Mouse (Mus musculus): ENCODE results near the gene Clca2. TPM values are rescaled to one million over a fixed set of nuclear protein-coding genes. Genes with fewer than 3 reads are reported as not detected.
A peak's percentile ranks its signal among the peaks of the same experiment; 100 is the strongest.

The Clca2 gene
- total RNA-seq (2021), result under 1 TPM; 0.05 to 0.28 TPM

GRCm38 (mm10) chr3:145099291-145099690, at the start of gene Clca2:
Gene Clca2 (minus strand): TSS chr3:145099443.
- DNase-seq (ENCODE audit: low spot score), result no peak
- intact Hi-C loops (cut with DNase I), result no loop called here

GRCm38 (mm10) chr3:145147952-145148351, 48.7 kb upstream of the Clca2 start:
- intact Hi-C loops (cut with DNase I), result no loop called here
- DNase-seq (ENCODE audit: low spot score), result no peak

DNA sequence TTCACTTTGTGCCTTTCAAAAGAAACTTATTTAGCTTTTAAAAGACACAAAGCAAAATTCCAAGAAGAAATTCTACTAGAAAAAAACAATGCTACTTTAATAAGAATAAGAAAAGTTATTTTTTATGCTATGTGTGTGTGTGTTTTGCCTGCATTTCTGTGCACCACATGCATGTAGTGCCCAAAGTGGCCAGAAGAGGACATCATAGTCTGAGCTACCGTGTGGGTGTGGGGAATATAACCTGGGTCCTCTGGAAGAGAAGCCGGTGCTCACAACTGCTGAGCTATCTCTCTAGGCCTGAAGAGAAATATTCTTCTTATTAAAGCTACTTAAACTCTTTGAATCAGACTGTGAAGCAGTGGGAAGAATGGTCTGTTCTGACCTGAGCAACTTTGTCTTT, 48.2 kb upstream of the Clca2 start:
- no peak for DNase-seq (ENCODE audit: low spot score)
- intact Hi-C loops (cut with DNase I), result no loop called here

DNA sequence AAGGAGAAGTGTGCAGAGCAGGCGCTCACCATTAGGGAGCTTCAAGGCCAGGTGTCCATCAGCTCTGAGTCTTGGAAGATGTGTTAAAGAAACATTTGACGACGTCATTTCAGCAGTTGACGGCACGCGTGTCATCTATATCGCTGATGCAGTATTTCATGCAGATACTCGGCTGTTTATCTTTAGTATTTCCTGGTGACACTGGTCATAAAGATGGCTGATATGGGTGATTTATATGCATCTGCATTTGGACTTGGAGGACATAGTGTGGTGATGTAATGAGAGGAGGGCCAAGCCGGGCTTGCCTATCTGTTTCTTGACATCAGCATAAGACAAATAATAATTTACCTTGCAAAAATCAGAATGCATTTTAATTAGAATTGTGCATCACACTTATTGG, 47.6 kb upstream of the Clca2 start:
- no peak for DNase-seq (ENCODE audit: low spot score)
- intact Hi-C loops (cut with DNase I), result no loop called here

GRCm38 (mm10) chr3:145143856-145144255, 44.6 kb upstream of the Clca2 start:
- intact Hi-C loops (cut with DNase I), result no loop called here
- no peak for DNase-seq (ENCODE audit: low spot score)

GRCm38 (mm10) chr3:145142925-145143324, 43.7 kb upstream of the Clca2 start:
- no peak for DNase-seq (ENCODE audit: low spot score)
- intact Hi-C loops (cut with DNase I), result no loop called here

GRCm38 (mm10) chr3:145140236-145140635, 41.0 kb upstream of the Clca2 start:
- DNase-seq (ENCODE audit: low spot score), result no peak
- intact Hi-C loops (cut with DNase I), result no loop called here

- intact Hi-C loops (cut with DNase I), result loop anchor here (10.0 kb wide), 1 partner anchor 307 kb away; no protein-coding TSS in a partner anchor
- DNase-seq (ENCODE audit: low spot score), result no peak
Observed at GRCm38 (mm10) chr3:145131210-145131868, 32.1 kb upstream of the Clca2 start.

DNA sequence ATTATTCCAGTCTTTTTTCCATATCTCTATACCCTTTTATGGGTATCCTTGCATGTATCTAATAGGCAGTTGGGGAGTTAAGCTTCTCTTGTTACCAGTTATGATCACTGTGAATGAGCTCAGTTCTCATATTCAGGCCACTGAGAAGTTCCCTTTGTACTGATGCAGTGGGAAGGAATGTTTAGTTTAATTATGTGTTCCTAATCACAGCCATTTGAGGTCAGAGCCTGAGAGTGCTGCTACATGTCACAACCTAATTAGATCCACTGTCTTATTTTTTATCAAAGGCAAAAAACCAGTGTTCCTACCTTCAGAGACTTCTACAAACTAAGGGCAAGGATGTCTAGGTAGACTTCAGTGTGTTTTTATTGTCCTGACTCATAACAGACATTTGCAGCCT, 30.1 kb upstream of the Clca2 start:
- DNase-seq (ENCODE audit: low spot score), result no peak
- intact Hi-C loops (cut with DNase I), result loop anchor here (5.0 to 10.0 kb wide), 2 partner anchors 102 to 795 kb away; partner anchors contain the start of gene Bcl10

- intact Hi-C loops (cut with DNase I), result loop anchor here (5.0 to 10.0 kb wide), 2 partner anchors 99 to 798 kb away; partner anchors contain the start of gene Bcl10
- DNase-seq (ENCODE audit: low spot score), result no peak
Observed at GRCm38 (mm10) chr3:145126618-145127017, 27.4 kb upstream of the Clca2 start.

DNA sequence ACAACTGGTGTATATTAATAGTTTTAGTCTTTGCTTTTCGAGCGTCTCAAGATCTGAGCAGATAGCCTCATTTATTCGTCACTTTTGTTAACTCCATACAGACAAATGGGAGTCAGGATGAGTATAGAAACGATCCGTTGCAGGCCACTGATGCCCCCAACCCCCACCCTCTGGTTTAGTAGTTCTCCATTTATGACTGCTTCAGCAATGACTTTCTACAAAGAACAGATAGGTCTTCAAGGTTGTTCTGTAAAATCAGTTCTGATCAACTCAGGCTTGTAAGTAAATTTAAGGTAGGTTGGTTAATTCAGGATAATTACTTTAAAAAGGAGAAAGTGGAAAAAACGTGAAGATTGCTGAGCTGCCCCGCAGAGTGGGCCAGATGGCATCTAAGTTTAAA, 20.2 kb upstream of the Clca2 start:
- intact Hi-C loops (cut with DNase I), result no loop called here
- no peak for DNase-seq (ENCODE audit: low spot score)

GRCm38 (mm10) chr3:145119002-145119358, 19.7 kb upstream of the Clca2 start:
- DNase-seq (ENCODE audit: low spot score), result no peak
- intact Hi-C loops (cut with DNase I), result no loop called here

DNA sequence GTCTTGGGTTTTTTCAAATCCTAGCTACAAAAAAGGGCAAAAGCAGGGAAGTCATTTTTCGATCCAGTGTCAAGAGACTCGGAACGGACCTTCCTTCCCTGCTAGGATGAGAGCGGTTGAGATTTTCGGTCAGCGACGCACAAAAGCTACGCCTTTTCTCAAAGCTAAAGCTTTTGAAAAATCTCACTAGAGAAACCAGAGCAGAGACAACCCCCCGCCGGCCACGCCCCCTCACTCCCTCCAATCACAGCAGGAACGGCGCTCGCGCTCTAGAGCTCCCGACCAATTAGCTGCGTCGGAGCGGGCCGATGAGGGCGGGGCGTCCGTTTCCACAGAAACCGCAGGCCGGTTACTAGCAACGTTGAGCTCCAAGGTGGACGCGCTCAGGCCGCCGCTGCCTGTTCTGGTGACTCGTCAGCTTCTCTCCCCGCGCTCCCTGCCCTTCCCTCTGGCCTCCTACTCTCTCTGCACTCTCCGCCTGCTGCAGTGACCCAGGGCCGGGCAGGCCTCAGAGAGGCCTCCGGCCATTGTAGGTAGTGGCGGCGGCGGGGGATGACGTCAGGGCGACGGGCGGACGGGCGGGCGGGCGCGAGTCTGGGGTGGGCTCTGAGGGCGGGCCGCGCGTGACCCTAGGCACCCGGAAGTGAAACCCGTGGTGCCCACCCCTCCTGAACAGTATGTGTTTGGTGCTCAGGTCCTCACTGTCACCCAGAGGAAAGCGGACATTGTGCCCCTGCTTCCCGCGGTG, 19.2 kb upstream of the Clca2 start, which contains the start of gene Odf2l:
Gene Odf2l, plus strand, starts transcription at position 335 of the 748 bp plus-strand sequence.
- peak; percentile 95 for DNase-seq (ENCODE audit: low spot score)
- intact Hi-C loops (cut with DNase I), result no loop called here

GRCm38 (mm10) chr3:145117637-145118036, 18.4 kb upstream of the Clca2 start:
- intact Hi-C loops (cut with DNase I), result no loop called here
- DNase-seq (ENCODE audit: low spot score), result no peak

DNA sequence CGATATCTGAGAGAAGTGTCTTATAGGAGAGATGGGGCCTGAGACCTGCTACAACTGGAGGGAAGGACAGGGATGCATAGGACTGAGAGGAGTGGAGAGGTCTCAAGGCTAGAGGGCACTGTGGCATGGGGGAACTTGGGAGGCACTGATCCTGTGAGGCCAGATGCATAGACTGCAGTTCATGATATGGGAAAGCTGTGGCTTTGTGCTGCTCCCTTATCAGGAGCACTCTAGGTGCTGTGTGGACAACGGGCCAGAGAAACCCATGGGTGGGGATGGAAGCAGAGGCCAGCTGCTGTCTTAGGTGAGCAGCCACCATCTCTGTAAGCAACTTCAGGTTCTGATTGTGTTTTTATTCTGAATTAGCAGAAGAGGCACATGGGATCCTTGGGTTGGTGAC, 15.9 kb upstream of the Clca2 start:
- intact Hi-C loops (cut with DNase I), result no loop called here
- DNase-seq (ENCODE audit: low spot score), result no peak

- intact Hi-C loops (cut with DNase I), result no loop called here
- no peak for DNase-seq (ENCODE audit: low spot score)
Observed at GRCm38 (mm10) chr3:145105773-145106504, 6.7 kb upstream of the Clca2 start.

DNA sequence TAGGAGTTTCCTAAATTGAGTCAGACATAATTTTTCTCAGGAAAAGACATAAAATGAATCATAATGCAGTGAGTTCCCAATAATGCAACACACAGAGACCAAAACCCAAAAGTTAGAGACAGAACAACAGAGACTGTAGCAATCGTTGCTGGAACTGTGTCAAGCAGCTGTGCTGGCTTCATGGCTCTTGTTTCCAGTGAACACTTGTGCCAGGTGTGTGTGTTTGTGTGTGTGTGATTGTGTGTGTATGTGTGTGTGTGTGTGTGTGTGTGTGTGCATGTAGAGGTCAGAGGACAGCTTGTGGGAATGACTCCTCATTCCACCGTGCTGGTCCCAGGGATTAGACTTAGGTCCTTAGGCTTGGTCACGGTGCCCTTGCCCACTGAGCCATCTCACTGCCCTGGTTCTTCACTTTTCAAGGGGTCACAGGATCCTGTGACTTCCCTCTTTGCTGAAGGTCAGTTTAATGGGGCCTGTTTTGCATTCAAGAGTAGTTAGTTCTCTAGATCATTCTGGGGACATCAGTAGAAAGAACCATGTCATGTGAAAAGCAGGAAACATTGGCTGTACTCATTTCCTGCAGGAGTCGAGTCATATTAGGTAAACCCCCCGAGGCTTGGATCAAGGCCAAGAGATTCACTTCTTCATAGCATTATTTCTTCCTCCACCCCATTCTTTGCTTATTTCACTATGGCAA, 6.0 kb upstream of the Clca2 start:
- no peak for DNase-seq (ENCODE audit: low spot score)
- intact Hi-C loops (cut with DNase I), result no loop called here

DNA sequence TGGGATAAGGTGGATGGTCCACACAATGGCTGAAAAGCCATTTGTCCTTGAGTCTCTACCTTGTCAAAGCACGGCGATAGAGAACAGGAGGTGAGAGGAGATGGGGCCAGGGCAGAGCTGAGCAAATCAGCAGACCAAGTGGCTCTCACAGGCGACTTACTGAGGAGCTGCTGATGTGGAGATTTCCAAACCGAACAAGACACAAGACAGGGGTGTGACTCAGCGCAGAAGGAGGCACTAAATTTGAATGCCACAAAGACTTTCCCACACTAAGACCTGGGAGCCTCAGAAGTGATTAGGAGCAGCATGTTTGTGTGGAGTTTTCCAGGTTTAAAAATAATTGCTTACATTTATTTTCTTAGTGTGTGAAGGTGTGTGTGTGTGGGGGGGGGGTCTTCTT, 4.5 kb upstream of the Clca2 start:
- no peak for DNase-seq (ENCODE audit: low spot score)
- intact Hi-C loops (cut with DNase I), result no loop called here

DNA sequence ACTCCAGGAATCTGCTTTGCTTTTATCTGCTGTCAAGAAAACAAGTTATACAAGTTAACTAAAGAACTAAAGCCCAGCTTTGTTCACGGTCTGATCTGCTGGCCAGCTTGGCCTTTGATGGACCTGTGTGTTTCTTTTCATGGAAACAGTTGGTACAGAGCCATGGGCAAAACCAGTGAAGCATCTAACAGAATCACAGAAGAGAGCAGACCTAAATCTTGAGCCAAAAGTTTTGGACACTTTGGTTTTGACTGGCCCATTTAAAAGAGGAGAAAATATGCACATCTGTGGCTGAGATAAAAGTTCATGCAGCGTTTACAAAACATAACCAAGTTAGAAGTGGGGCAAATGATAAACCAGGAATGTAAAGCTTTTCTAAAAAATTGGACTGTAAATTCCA, 4.1 kb upstream of the Clca2 start:
- DNase-seq (ENCODE audit: low spot score), result no peak
- intact Hi-C loops (cut with DNase I), result no loop called here

DNA sequence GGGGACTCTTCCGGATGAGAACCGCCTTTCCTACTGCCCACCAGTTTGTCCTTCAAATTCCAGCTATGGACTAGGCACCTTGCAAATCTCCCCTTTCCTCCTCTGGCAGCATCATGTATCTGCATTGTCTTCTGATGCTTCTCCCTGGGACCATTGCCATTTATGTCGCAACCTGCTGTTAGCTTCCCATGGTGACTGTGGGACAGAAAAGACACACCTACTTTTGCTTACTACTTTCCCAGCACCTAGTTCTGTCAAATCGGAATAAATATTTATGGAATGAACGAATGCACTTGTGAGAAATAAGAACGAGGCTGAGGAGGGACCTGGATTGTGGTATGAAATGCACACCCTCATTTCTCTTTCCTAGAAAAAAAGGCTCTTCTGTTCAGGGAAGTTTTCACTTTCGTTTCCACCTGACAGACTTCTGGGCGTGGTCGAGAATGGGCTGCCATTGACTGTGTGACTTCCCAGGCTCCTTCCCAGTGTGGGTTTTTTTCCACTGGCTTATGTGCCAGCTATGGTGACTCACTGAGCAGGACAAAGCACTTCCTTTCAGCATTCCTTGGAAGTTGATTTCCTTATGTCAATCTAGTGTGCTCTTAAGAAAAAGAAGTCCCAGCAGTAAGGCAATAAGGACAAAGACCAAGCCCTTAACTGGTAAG, 2.8 kb upstream of the Clca2 start:
- peak; percentile 51 for DNase-seq (ENCODE audit: low spot score)
- intact Hi-C loops (cut with DNase I), result no loop called here

Measured in heart, postnatal 25 days (tissue).